Mouse (Mus musculus): Measurements from ENCODE around the gene Crlf1. TPM values are rescaled to one million over a fixed set of nuclear protein-coding genes. Genes with fewer than 3 reads are reported as not detected.

The Crlf1 gene
- polyA plus RNA-seq, 1 experiment: 0.70 TPM

- DNase-seq: peak; percentile 17
- Histone ChIP-seq H3K4me1 (replicated peaks; ENCODE audit: control insufficient read depth, insufficient read depth, low read length) (peaks cover 28% of the 10 kb centered on the region), H3K36me3 (ENCODE audit: control insufficient read depth, insufficient read depth, low read length) (no peaks in the 10 kb centered on the region), H3K27me3 (ENCODE audit: control insufficient read depth, insufficient read depth, low read length) (no peaks in the 10 kb centered on the region), H3K27ac (ENCODE audit: control insufficient read depth, insufficient read depth, low read length) (no peak overlapping the region), H3K4me3 (ENCODE audit: control insufficient read depth, insufficient read depth, low read length) (peak overlapping the region; percentile 64)
- TF ChIP-seq POLR2A (IDR thresholded peaks at IDR 0.05; ENCODE audit: control insufficient read depth, extremely low read depth, insufficient read depth, low read length, poor library complexity) (no peak), CTCF (IDR thresholded peaks at IDR 0.05; ENCODE audit: borderline replicate concordance, control insufficient read depth, extremely low read depth, insufficient read depth, low read length, poor library complexity) (no peak)
- 4% methylated on average over 4 of the region's 4 CpGs for WGBS
These were observed 47.1 kb downstream of the Crlf1 start for GRCm38 (mm10) chr8:70540013-70540506.

GRCm38 (mm10) chr8:70540507-70541071 is 47.6 kb downstream of the Crlf1 start:
- Histone ChIP-seq H3K27me3 (ENCODE audit: control insufficient read depth, insufficient read depth, low read length) (no peaks in the 10 kb centered on the region), H3K4me1 (replicated peaks; ENCODE audit: control insufficient read depth, insufficient read depth, low read length) (peaks cover 28% of the 10 kb centered on the region), H3K27ac (ENCODE audit: control insufficient read depth, insufficient read depth, low read length) (no peak overlapping the region), H3K36me3 (ENCODE audit: control insufficient read depth, insufficient read depth, low read length) (no peaks in the 10 kb centered on the region), H3K4me3 (ENCODE audit: control insufficient read depth, insufficient read depth, low read length) (peak overlapping the region; percentile 64)
- WGBS: 23% methylated on average over 7 of the region's 7 CpGs
- no peak for DNase-seq
- TF ChIP-seq CTCF (IDR thresholded peaks at IDR 0.05; ENCODE audit: borderline replicate concordance, control insufficient read depth, extremely low read depth, insufficient read depth, low read length, poor library complexity): no peak
- TF ChIP-seq POLR2A (IDR thresholded peaks at IDR 0.05; ENCODE audit: control insufficient read depth, extremely low read depth, insufficient read depth, low read length, poor library complexity): no peak

DNA sequence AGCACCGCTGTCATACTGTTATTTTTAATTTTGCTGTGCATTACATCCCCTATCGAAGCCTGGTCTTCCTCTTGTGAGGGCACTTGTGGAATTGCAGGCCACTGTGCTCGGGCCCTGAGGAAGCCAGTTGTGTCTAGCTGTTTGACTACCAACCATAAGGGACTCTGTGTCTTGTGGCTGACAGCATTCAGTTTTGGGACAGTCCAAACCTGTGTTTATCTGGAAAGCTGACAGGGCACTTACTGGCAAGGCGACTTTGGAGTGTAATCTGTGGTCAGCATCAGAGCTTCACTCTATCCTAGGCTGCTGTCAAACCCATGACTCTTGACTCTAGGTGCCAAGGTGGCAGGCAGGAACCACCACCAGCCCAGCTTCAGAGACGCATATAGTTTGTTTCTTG is 48.1 kb downstream of the Crlf1 start:
- no peak for DNase-seq
- Histone ChIP-seq H3K27ac (ENCODE audit: control insufficient read depth, insufficient read depth, low read length) (no peak overlapping the region), H3K36me3 (ENCODE audit: control insufficient read depth, insufficient read depth, low read length) (no peaks in the 10 kb centered on the region), H3K4me1 (replicated peaks; ENCODE audit: control insufficient read depth, insufficient read depth, low read length) (peaks cover 28% of the 10 kb centered on the region), H3K4me3 (ENCODE audit: control insufficient read depth, insufficient read depth, low read length) (no peak overlapping the region), H3K27me3 (ENCODE audit: control insufficient read depth, insufficient read depth, low read length) (no peaks in the 10 kb centered on the region)
- TF ChIP-seq POLR2A (IDR thresholded peaks at IDR 0.05; ENCODE audit: control insufficient read depth, extremely low read depth, insufficient read depth, low read length, poor library complexity): no peak
- no peak for TF ChIP-seq CTCF (IDR thresholded peaks at IDR 0.05; ENCODE audit: borderline replicate concordance, control insufficient read depth, extremely low read depth, insufficient read depth, low read length, poor library complexity)
- 71% methylated on average over 5 of the region's 5 CpGs for WGBS

GRCm38 (mm10) chr8:70544200-70544687 is 51.3 kb downstream of the Crlf1 start:
- H3K27ac ChIP-seq (ENCODE audit: control insufficient read depth, insufficient read depth, low read length): no peak overlapping the region
- no peak for TF ChIP-seq POLR2A (IDR thresholded peaks at IDR 0.05; ENCODE audit: control insufficient read depth, extremely low read depth, insufficient read depth, low read length, poor library complexity)
- TF ChIP-seq CTCF (IDR thresholded peaks at IDR 0.05; ENCODE audit: borderline replicate concordance, control insufficient read depth, extremely low read depth, insufficient read depth, low read length, poor library complexity): no peak
- no peak overlapping the region for H3K4me3 ChIP-seq (ENCODE audit: control insufficient read depth, insufficient read depth, low read length)
- WGBS: 91% methylated on average over 6 of the region's 6 CpGs
- peaks cover 20% of the 10 kb centered on the region for H3K4me1 ChIP-seq (replicated peaks; ENCODE audit: control insufficient read depth, insufficient read depth, low read length)
- H3K36me3 ChIP-seq (ENCODE audit: control insufficient read depth, insufficient read depth, low read length): no peaks in the 10 kb centered on the region
- DNase-seq: no peak
- H3K27me3 ChIP-seq (ENCODE audit: control insufficient read depth, insufficient read depth, low read length): no peaks in the 10 kb centered on the region

DNA sequence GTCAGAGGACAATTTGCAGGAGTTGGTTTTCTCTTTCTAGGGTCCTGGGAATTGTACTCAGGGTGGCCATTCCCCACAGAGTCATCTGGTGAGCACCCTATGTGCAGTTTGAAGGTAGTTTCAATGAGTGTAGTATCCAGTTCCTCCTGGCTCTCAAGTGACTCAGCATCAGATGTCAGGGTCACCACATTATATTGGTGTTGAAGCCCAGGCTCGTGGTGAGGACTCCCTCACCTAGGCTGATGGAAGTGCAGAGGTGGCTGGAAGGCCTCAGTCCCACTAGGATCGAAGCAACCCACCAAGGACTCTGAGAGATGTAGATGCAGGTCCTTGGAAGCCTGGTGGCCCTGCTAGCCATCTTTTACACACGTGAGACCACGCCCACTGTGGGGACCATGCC is 53.5 kb downstream of the Crlf1 start:
- no peak for TF ChIP-seq CTCF (IDR thresholded peaks at IDR 0.05; ENCODE audit: borderline replicate concordance, control insufficient read depth, extremely low read depth, insufficient read depth, low read length, poor library complexity)
- TF ChIP-seq POLR2A (IDR thresholded peaks at IDR 0.05; ENCODE audit: control insufficient read depth, extremely low read depth, insufficient read depth, low read length, poor library complexity): no peak
- DNase-seq: no peak
- peaks cover 11% of the 10 kb centered on the region for H3K4me1 ChIP-seq (replicated peaks; ENCODE audit: control insufficient read depth, insufficient read depth, low read length)
- WGBS: 71% methylated on average over 4 of the region's 4 CpGs
- H3K4me3 ChIP-seq (ENCODE audit: control insufficient read depth, insufficient read depth, low read length): no peak overlapping the region
- no peaks in the 10 kb centered on the region for H3K27me3 ChIP-seq (ENCODE audit: control insufficient read depth, insufficient read depth, low read length)
- no peaks in the 10 kb centered on the region for H3K36me3 ChIP-seq (ENCODE audit: control insufficient read depth, insufficient read depth, low read length)
- H3K27ac ChIP-seq (ENCODE audit: control insufficient read depth, insufficient read depth, low read length): no peak overlapping the region

DNA sequence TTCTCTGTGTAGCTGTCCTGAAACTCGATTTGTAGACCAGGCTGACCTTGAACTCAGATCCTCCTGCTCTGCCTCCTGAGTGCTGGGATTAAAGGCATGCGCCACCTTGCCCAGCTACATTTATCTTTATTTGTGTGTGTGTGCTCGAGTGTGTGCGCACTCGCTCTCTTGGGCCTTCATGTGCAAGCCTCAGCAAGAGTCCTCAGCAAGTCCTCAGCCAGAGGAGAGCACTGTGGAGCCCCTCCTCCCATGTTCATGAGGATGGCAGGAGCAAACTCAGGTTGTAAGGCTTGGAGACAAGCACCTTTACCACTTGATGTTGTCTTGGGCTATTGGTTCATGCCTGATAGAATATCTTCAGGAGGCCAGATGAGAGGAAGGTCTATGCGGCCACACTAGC is 54.8 kb downstream of the Crlf1 start:
- no peak for DNase-seq
- 95% methylated on average over 6 of the region's 6 CpGs for WGBS
- H3K4me3 ChIP-seq (ENCODE audit: control insufficient read depth, insufficient read depth, low read length): no peak overlapping the region
- H3K36me3 ChIP-seq (ENCODE audit: control insufficient read depth, insufficient read depth, low read length): no peaks in the 10 kb centered on the region
- no peaks in the 10 kb centered on the region for H3K27me3 ChIP-seq (ENCODE audit: control insufficient read depth, insufficient read depth, low read length)
- no peak overlapping the region for H3K27ac ChIP-seq (ENCODE audit: control insufficient read depth, insufficient read depth, low read length)
- H3K4me1 ChIP-seq (replicated peaks; ENCODE audit: control insufficient read depth, insufficient read depth, low read length): peaks cover 18% of the 10 kb centered on the region
- no peak for TF ChIP-seq CTCF (IDR thresholded peaks at IDR 0.05; ENCODE audit: borderline replicate concordance, control insufficient read depth, extremely low read depth, insufficient read depth, low read length, poor library complexity)
- no peak for TF ChIP-seq POLR2A (IDR thresholded peaks at IDR 0.05; ENCODE audit: control insufficient read depth, extremely low read depth, insufficient read depth, low read length, poor library complexity)
